Mouse (Mus musculus) cerebellum, adult 18-20 months (tissue): ENCODE results near the gene Golim4.

Experiments
- DNase-seq, 2 experiments: peaks; one replicate each; pipeline ENCODE4 v3.0.0; 2021

Golim4 gene

GRCm38 (mm10) chr3:75917770-75918503 lies 38.8 kb downstream of the Golim4 start:
- no peak for DNase-seq

- no peak for DNase-seq
These were observed 44.0 kb downstream of the Golim4 start for GRCm38 (mm10) chr3:75912786-75913185.

- no peak for DNase-seq
These were observed 46.0 kb downstream of the Golim4 start for GRCm38 (mm10) chr3:75910768-75911167.

- peak; percentile 20 to 30 for DNase-seq
These were observed 46.5 kb downstream of the Golim4 start for GRCm38 (mm10) chr3:75910257-75910656.

GRCm38 (mm10) chr3:75901903-75902598 lies 54.7 kb downstream of the Golim4 start:
- no peak for DNase-seq

GRCm38 (mm10) chr3:75895075-75895474 lies 61.7 kb downstream of the Golim4 start:
- DNase-seq, result no peak

DNA sequence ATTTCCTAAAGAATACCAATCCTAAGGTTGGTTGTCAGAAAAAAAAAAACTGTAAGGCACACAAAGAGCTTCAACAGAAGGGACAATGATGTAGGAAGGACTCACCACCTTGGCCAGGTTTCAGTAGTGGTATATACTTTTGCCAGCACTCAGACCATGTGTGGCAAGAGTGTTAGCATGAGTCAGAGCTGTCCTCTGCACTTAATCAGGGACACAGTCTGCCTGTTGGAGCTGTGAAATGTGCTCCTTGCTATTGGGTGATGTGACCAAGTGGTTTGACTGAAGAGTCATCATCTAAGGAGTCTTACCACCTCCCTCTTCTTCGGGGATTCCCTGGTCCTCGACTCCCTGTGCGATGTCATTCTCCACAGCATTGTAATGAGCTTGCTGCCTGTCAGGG lies 65.2 kb downstream of the Golim4 start:
- no peak for DNase-seq

- DNase-seq, result no peak
These were observed 67.4 kb downstream of the Golim4 start for GRCm38 (mm10) chr3:75889323-75889722.

GRCm38 (mm10) chr3:75881582-75881981 lies 75.2 kb downstream of the Golim4 start:
- DNase-seq, result no peak

GRCm38 (mm10) chr3:75879269-75879668 lies 77.5 kb downstream of the Golim4 start:
- no peak for DNase-seq

DNA sequence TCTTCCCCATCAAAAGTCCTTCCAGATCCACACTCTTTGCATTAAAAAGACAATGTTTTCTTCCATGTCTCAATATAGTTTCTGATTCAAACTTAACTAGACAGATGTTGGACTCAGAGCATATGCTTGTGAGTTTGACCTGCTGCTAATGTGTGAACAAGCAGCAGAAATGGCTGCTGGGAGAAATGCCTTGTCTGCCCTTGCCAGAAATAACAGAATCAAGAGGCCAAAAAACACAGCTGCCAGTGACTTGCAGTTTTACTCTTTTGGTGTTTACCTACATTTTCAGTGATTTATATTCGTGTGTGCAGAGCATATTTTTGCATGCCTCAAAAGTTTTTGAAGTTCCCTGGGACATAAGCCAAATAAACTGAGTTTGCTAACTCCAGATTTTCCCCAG lies 87.9 kb downstream of the Golim4 start:
- DNase-seq, result no peak

GRCm38 (mm10) chr3:75864203-75864602 lies 92.5 kb downstream of the Golim4 start:
- no peak for DNase-seq

DNA sequence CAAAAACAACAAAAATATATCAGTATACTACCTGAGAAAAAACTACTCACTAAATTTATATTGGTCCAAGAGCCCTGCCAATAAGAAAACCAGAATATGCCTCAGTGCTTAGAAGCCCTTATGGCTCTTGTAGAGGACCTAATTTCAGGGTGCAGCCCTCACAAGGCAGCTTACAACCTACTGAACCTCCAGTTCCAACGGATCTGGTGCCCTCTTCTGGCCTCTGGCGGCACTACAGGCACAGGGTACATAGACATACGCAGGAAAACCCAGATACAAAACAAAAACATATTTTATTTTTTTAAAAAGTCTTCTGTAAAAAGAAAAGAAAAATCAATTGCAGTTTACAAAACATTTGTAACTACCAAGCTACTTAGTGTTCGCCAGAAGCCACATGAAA lies 95.1 kb downstream of the Golim4 start:
- peak; percentile 7 to 17 for DNase-seq

DNA sequence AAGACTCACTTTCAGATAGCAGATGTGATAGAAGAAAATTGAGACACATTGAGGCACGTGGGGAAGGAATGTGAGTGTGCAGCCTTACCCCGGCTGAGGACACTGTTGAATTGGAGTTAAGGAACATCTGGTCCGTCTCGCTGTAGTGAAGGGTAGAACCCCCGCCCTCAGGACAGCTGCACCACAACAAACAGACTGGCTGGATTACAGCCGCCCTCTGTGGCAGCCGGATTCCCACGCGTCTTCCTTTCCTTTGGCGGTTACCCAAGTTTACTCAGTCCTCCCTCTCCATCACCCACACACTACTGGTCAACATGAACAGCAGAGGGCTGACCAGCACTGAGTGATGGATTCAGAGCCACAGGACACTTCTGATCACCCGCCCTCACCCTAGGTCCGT lies 96.0 kb downstream of the Golim4 start:
- DNase-seq, result no peak

- no peak for DNase-seq
These were observed 121.3 kb downstream of the Golim4 start for GRCm38 (mm10) chr3:75835286-75835967.

- no peak for DNase-seq
These were observed 121.9 kb downstream of the Golim4 start for GRCm38 (mm10) chr3:75834827-75835226.
